Mouse (Mus musculus) right cerebral cortex, postnatal 14 days (tissue): ENCODE data around the gene Speg.
A peak's percentile ranks its signal among the peaks of the same experiment; 100 is the strongest.

Source experiments
- DNase-seq: peaks from one replicate; pipeline ENCODE4 v3.0.0; 2022

Gene Speg

GRCm38 (mm10) chr1:75398761-75399402 lies 23.8 kb downstream of the Speg start:
- no peak for DNase-seq

- DNase-seq, result peak; percentile 65
Observed at GRCm38 (mm10) chr1:75399755-75400492, 24.8 kb downstream of the Speg start.

GRCm38 (mm10) chr1:75400493-75401115 lies 25.5 kb downstream of the Speg start:
- no peak for DNase-seq

GRCm38 (mm10) chr1:75405547-75405946 lies 30.4 kb downstream of the Speg start:
- DNase-seq, result no peak

GRCm38 (mm10) chr1:75406173-75406572 lies 31.1 kb downstream of the Speg start:
- no peak for DNase-seq

GRCm38 (mm10) chr1:75407056-75407455 lies 32.0 kb downstream of the Speg start:
- no peak for DNase-seq

- DNase-seq, result no peak
Observed at GRCm38 (mm10) chr1:75408210-75408609, 33.1 kb downstream of the Speg start.

- no peak for DNase-seq
Observed at GRCm38 (mm10) chr1:75409950-75410349, 34.9 kb downstream of the Speg start.

- DNase-seq, result no peak
Observed at GRCm38 (mm10) chr1:75412196-75412595, 37.1 kb downstream of the Speg start.

- DNase-seq, result no peak
Observed at GRCm38 (mm10) chr1:75413749-75414148, 38.7 kb downstream of the Speg start.

GRCm38 (mm10) chr1:75421794-75422193 lies 46.7 kb downstream of the Speg start:
- no peak for DNase-seq

GRCm38 (mm10) chr1:75422216-75422822 lies 47.2 kb downstream of the Speg start:
- no peak for DNase-seq

- DNase-seq, result no peak
Observed at GRCm38 (mm10) chr1:75422823-75423471, 47.9 kb downstream of the Speg start.

- DNase-seq, result no peak
Observed at GRCm38 (mm10) chr1:75423780-75424390, 48.8 kb downstream of the Speg start.

- DNase-seq, result no peak
Observed at GRCm38 (mm10) chr1:75425796-75426471, 50.8 kb downstream of the Speg start.

GRCm38 (mm10) chr1:75435475-75436328 lies 60.6 kb downstream of the Speg start, which contains the start of gene Gmppa:
Gene Gmppa, plus strand, starts transcription at chr1:75435930.
- peak; percentile 80 for DNase-seq

GRCm38 (mm10) chr1:75438782-75439181 lies 63.7 kb downstream of the Speg start:
- peak; percentile 3 for DNase-seq

- no peak for DNase-seq
Observed at GRCm38 (mm10) chr1:75440661-75441060, 65.6 kb downstream of the Speg start.

- no peak for DNase-seq
Observed at GRCm38 (mm10) chr1:75441471-75441996, 66.4 kb downstream of the Speg start.

- no peak for DNase-seq
Observed at GRCm38 (mm10) chr1:75442171-75442570, 67.1 kb downstream of the Speg start.

- no peak for DNase-seq
Observed at GRCm38 (mm10) chr1:75442811-75443210, 67.7 kb downstream of the Speg start.
